In the genomic region with DNA sequence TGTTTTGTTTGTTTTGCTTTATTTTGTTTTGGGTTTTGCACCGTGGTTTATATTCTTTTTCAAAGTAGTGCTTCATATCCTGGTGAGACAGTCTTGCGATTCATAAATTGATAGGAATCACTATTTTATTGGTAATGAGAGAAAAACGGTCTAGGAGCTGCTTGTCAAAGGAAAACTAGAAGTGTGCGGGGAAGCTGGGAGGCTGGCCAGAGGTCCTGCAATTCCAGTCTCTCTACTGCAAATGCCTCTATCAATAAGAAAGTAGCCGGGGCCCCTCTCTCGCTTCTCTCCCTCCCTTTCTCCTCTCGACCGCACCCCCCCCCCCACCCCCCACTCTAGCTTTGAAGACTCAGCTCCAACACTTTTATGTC, we compare ENCODE assay signal across 7 mouse cellular contexts. TPM values are rescaled to one million over a fixed set of nuclear protein-coding genes. Genes with fewer than 3 reads are reported as not detected.
DNase-seq lines count a peak whose midpoint lies in the region; ATAC-seq and TF ChIP-seq lines count a peak whose summit lies in the region.

No protein-coding gene starts in this region.

- H3K4me3 ChIP-seq in lung, adult 2 months (replicated peaks; ENCODE audit: extremely low read depth, low read depth, low read length), result peak overlapping the region; percentile 99
- peak overlapping the region; percentile 90 for H3K4me3 ChIP-seq in embryonic facial prominence, embryonic 10.5 days
- peak overlapping the region; percentile 71 for H3K4me3 ChIP-seq in hindbrain, embryonic 10.5 days
- peak overlapping the region; percentile 94 for H3K4me3 ChIP-seq in lung, postnatal 0 days (ENCODE audit: low read depth, low read length)

- TF ChIP-seq EP300 in lung, postnatal 0 days (IDR thresholded peaks at IDR 0.05), result no peak

- peaks cover 4% of the 10 kb centered on the region for H3K4me1 ChIP-seq in lung, adult 2 months (ENCODE audit: control insufficient read depth, insufficient read depth, low read length)
- H3K4me1 ChIP-seq in embryonic facial prominence, embryonic 10.5 days, result peaks cover 12% of the 10 kb centered on the region
- H3K4me1 ChIP-seq in hindbrain, embryonic 10.5 days (replicated peaks), result peaks cover 15% of the 10 kb centered on the region
- H3K4me1 ChIP-seq in lung, postnatal 0 days (ENCODE audit: insufficient read depth, low read depth, low read length), result 0 out of 2 replicates have a peak, but pooled peaks cover 3% of the 10 kb centered on the region

- peak overlapping the region; percentile 86; the same call in 1 of the 2 replicates for H3K9ac ChIP-seq in lung, postnatal 0 days (replicated peaks; ENCODE audit: low read depth)

- H3K9me3 ChIP-seq in embryonic facial prominence, embryonic 10.5 days, result no peaks in the 10 kb centered on the region
- no peaks in the 10 kb centered on the region for H3K9me3 ChIP-seq in hindbrain, embryonic 10.5 days
- H3K9me3 ChIP-seq in lung, postnatal 0 days (ENCODE audit: low read length), result no peaks in the 10 kb centered on the region

- peak; percentile 38 for ATAC-seq in lung, postnatal 0 days

- H3K27me3 ChIP-seq in embryonic facial prominence, embryonic 10.5 days (replicated peaks; ENCODE audit: low read depth, poor library complexity, severe bottlenecking), result no peaks in the 10 kb centered on the region
- H3K27me3 ChIP-seq in hindbrain, embryonic 10.5 days (ENCODE audit: insufficient read depth, poor library complexity, severe bottlenecking), result no peaks in the 10 kb centered on the region
- H3K27me3 ChIP-seq in lung, postnatal 0 days (replicated peaks; ENCODE audit: insufficient read depth, low read length), result no peaks in the 10 kb centered on the region

- H3K27ac ChIP-seq in embryonic facial prominence, embryonic 10.5 days (replicated peaks), result peak overlapping the region; percentile 96
- H3K27ac ChIP-seq in hindbrain, embryonic 10.5 days, result peak overlapping the region; percentile 97
- peak overlapping the region; percentile 98 for H3K27ac ChIP-seq in lung, postnatal 0 days (ENCODE audit: low read length)

- TF ChIP-seq CTCF in lung, adult 2 months (IDR thresholded peaks at IDR 0.05; ENCODE audit: insufficient read depth, low read length), result no peak
- TF ChIP-seq CTCF in lung, postnatal 0 days (IDR thresholded peaks at IDR 0.05), result no peak

- peak; percentile 25 for DNase-seq in lung, adult 2 months
- no peak for DNase-seq in lung, postnatal 14 days
- no peak for DNase-seq in embryonic facial prominence, embryonic 10.5 days (ENCODE audit: low spot score)
- DNase-seq in hindbrain, embryonic 10.5 days (ENCODE audit: low spot score), result no peak
- no peak for DNase-seq in lung, postnatal 0 days (ENCODE audit: low spot score)
- DNase-seq in T-cell, adult 2 months (ENCODE audit: low spot score), result no peak
- DNase-seq in left cerebral cortex, postnatal 25 days (ENCODE audit: low spot score in 2 of 2), result no peak

- H3K36me3 ChIP-seq in embryonic facial prominence, embryonic 10.5 days (replicated peaks), result no peaks in the 10 kb centered on the region
- peaks cover 5% of the 10 kb centered on the region; the same call in 1 of the 2 replicates for H3K36me3 ChIP-seq in hindbrain, embryonic 10.5 days
- H3K36me3 ChIP-seq in lung, postnatal 0 days (ENCODE audit: insufficient read depth, low read length), result no peaks in the 10 kb centered on the region

- intact Hi-C loops in left cerebral cortex, postnatal 25 days (cut with DNase I), result no loop called here

- peak overlapping the region; percentile 65 for H3K4me2 ChIP-seq in lung, postnatal 0 days (replicated peaks; ENCODE audit: low read depth, low read length)

- WGBS in lung, adult 2 months, result under 1% methylated on average over 7 of the region's 8 CpGs
- WGBS in embryonic facial prominence, embryonic 10.5 days, result 3% methylated on average over 8 of the region's 8 CpGs
- 2% methylated on average over 7 of the region's 8 CpGs for WGBS in hindbrain, embryonic 10.5 days
- WGBS in lung, postnatal 0 days, result 1% methylated on average over 6 of the region's 8 CpGs

- TF ChIP-seq POLR2A in lung, adult 2 months (IDR thresholded peaks at IDR 0.05; ENCODE audit: borderline replicate concordance, extremely low read depth, low read depth, low read length), result no peak

RNA-seq across cellular contexts. Expression of gene 2610301B20Rik, which starts 0.8 kb away (rescaled TPM):
- 5.5 and 7.3 TPM in 2 replicates for polyA plus RNA-seq in lung, adult 2 months (2012; rRNA removed)
- 30.8 and 32.4 TPM in 2 replicates for polyA plus RNA-seq in embryonic facial prominence, embryonic 10.5 days (2016; fragmentation: Nextera tagmentation; extraction: Ambion mirVana)
- polyA plus RNA-seq in hindbrain, embryonic 10.5 days (2016; fragmentation: Nextera tagmentation; extraction: Ambion mirVana), result 40.4 and 40.9 TPM in 2 replicates
- polyA plus RNA-seq in lung, postnatal 0 days (2015; fragmentation: Nextera tagmentation; extraction: Ambion mirVana), result 25.8 and 28.3 TPM in 2 replicates
- 10 to 100 TPM; 32.6 to 34.3 TPM for total RNA-seq in left cerebral cortex, postnatal 25 days (2021)
